Mouse (Mus musculus) right cerebral cortex, adult 2 months (tissue): ENCODE data around the gene Gm4450.
"Not testable (repeated sequence)": the region's sequence is repeated elsewhere in the genome, so short reads cannot be mapped to it uniquely, and the experiment has no call there.

Source experiments
- DNase-seq, 2 experiments: peaks; one replicate each; pipeline ENCODE4 v3.0.0; 2021 to 2022; ENCODE audit warnings: low spot score in 2 of 2

Gm4450 gene

GRCm38 (mm10) chr3:98417328-98417727 is 39.6 kb downstream of the Gm4450 start:
- DNase-seq: peak; percentile 71 to 84

- no peak for DNase-seq
Observed at GRCm38 (mm10) chr3:98416426-98417250, 40.3 kb downstream of the Gm4450 start.

DNA sequence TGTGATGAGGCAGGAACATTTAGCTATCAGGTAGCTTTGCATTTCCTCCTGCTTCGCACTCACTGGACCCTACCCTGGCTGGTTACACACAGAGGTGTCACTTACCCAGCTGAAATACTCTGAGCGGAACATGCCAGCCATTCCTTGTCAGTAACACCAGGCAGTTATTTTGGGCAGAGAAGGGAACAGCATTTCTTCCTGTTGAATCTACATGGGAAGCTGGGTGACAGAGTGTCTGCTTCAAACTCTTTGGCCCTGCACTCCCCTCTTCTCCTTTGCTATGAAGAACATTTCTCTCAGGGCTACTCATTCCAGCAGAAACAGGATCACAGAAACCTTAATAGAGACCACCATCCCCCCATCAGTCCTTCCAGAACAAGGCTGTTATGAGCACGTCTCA is 42.6 kb downstream of the Gm4450 start:
- DNase-seq: no peak

DNA sequence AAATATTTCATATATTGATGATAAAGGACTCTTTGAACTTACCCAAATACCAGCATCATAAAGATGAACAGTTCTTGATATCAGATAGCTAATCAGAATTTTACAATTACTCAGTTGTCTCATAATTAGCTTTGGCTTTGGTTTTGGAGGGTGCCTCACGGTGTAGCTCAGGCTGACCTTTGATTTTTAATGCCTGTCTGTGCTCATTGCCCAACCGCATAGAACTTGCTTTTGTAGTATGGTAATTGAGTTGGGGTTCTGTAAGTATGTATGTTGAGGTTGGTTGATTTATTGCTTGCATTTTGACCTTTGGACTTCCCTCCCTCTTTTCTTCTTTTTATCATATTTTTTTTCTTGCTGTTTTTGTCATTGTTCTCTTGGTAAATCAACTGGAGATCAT is 43.2 kb downstream of the Gm4450 start:
- no peak for DNase-seq

- not testable (repeated sequence) for DNase-seq
Observed at GRCm38 (mm10) chr3:98410619-98411580, 46.0 kb downstream of the Gm4450 start.

DNA sequence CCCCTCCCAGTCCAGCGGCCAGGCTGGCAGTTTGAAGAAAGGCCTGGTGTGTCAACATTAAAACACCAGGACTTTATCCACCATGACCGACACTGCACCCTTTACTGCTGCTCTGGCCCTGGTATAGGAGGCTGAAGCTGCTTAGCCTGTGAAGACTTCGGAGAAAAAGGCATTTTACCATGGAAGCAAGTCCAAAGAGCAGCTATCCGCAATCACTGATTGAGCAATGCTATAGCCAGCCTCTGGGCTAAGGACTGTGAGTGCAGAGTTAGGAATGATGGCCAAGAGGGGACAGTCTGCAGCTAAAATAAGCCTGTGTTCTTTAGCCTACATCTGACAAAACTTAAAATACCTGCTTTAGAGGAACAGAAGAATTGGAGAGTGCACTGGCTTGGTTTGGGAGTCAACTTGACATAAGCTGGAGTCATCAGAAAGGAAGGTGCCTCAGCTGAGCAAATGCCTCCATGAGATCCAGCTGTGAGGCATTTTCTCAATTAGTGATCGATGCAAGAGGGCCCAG is 49.6 kb downstream of the Gm4450 start:
- not testable (repeated sequence) for DNase-seq

DNA sequence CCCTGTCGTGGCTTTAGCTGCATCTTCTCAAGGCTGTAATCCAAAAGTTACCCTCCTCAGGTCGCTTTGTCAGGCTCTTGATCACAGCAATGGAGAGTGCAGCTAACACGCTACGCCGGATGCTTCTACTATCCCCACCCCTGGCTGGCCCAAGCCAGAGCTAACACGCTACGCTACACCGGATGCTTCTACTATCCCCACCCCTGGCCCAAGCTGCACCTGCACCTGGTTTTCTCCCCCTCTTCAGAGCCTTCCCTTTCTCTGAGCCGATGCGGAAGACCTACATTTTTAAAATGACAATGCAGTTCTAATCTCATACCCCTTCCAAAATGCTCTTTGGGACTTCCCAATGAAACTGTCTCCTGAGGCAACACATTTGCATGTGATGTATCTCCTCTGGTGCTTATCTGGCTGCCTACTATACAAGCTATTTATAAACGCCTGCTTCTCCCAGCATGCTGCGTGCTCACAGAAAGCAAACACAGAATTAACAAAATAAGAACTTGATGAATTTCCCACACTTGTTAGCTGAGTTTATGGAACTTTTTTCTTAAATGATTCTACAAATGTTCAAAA is 50.3 kb downstream of the Gm4450 start:
- DNase-seq: not testable (repeated sequence)

DNA sequence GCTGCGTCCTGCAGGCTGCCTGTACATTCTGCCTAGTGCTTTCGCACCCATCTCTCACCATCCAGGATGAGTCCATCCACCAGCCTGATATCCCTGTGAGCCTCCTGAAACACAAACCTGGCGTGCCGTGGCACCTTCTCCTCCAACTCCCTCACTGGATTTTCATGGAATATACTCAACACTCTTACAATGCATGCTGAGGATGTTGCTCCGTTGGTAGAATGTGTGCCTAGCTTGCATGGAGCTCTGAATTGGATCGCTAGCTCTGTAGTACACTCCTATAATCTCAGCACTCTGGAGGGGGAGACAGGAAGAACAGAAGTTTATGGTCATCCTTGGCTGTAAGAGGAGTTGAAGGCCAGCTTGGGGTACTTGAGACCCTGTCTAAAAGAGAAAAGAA is 51.0 kb downstream of the Gm4450 start:
- not testable (repeated sequence) for DNase-seq

DNA sequence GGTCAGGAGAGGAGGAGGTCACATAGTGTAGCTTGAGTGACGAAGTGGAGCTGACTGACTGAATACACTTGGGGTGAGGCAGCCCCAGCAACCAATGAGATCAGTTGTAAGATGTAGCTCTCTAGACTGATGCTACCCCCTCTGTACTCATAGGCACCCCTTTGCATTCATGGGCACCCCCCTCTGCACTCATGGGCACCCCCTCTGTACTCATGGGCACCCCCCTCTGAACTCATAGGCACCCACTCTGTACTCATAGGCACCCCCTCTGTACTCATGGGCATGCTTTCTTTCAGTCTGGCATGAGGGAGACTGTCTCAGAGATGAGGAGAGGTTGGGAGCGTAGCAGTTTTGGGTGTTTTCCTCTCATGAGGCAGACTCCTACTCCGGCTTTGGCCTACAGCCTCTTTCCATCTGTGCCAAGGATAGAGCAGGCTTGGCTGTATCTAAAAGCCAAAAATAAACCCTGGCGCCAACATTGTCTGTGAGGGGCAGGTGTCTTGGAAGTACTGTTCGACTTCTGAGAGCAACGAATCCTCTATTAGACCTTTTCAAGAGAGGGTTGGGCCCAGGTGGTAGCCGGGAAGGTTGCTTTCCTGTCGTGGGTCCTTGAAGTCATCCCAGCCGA is 52.5 kb downstream of the Gm4450 start:
- DNase-seq: not testable (repeated sequence)
